Mouse (Mus musculus): Measurements from ENCODE around the gene Slc35f3.

Gene Slc35f3

GRCm38 (mm10) chr8:126405030-126405429 lies 106.7 kb downstream of the Slc35f3 start:
- 54% methylated on average over 4 of the region's 4 CpGs for WGBS

DNA sequence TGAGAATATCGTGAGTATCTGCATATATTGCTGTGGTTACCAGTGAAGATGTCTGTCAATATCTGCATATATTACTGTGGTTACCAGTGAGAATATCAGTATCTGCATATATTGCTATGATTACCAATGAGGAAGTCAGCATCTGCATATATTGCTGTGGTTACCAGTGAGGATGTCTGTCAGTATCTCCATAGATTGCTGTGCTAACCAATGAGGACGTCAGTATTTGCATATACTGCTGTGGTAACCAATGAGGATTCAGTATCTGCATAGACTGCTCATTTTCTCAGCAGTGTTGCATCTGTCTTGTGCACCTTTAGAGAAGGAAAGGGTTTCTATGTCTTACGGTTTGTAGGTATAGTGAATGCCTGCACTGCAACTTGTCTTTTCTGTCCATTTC lies 122.5 kb downstream of the Slc35f3 start:
- WGBS: 76% methylated on average over 3 of the region's 3 CpGs

DNA sequence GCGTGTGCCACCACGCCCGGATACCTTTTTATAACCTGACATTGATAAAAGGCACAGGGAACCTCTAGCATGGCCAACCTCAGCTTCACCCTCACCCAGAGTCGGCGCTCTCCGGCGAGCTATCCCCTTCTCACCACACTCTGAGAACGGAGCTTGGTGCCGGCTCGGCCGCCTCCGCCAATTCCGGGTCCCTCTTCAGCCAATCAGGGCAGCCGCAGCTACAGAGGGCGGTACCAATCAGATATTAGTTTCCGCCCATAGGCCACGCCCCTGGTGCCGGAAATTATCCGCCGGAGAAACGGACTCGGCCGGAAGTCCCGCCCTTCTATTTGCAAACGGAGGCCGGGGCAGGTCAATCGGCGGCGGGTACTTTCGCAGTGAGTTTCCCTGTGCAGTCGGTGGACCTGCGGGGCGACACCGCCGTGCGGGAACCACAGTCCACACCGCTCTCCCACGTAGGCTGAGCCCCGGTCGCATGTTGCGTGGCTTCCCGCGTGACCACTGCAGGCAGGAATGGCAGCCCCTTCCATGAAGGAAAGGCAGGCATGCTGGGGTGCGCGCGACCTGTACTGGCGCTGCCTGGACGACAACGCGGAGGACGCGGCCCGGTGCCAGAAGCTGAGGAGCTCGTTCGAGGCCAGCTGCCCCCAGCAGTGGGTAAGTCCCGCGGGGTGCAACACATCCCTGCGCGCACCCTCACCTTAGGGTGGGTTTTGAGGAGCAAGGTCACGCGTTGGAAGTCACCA lies 124.0 kb downstream of the Slc35f3 start, which contains the start of gene Coa6:
Coa6 (plus strand) TSS at position 342 of the 746 bp plus-strand sequence.
- WGBS: under 1% methylated on average over 61 of the region's 61 CpGs

DNA sequence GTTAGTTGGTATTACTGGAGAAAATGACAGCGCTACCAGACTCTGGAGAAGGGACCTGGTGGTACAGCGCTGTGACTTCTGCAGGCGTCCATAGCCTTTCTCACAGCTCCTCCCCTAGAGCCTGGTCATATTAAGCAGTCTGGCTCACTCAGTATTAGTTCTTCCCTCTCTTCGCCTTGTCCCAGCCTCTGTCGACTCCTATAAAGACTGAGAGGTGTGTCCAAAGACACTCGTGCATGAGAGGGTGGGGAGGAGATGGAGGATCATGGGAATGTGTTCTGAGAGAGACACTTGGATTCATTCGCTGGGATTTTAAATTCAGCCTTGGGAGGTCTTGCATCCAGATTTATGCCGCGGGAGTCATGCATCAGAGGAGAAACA lies 124.6 kb downstream of the Slc35f3 start:
- WGBS: 3% methylated on average over 9 of the region's 9 CpGs

DNA sequence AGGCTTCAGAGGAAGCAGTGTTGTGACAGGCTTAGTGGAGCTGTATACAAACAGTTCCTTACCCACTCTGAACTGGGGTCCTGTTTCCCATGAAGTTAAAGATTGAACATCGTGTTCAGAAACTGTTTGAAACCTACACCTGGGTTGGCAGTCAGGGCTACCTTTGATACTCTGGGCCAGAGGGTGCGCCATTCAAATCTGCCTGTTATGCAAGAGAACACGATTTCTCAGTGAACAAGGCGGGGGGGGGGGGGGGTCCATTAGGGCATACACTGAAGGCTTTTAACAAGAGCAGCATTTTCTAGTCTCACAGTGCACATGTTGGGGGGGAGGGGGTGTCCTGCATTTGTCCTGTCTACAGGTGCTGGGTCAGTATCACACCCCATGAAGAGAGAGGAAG lies 125.8 kb downstream of the Slc35f3 start:
- WGBS: 83% methylated on average over 4 of the region's 4 CpGs

GRCm38 (mm10) chr8:126424946-126425345 lies 126.6 kb downstream of the Slc35f3 start:
- WGBS: 51% methylated on average over 1 of the region's 1 CpGs

DNA sequence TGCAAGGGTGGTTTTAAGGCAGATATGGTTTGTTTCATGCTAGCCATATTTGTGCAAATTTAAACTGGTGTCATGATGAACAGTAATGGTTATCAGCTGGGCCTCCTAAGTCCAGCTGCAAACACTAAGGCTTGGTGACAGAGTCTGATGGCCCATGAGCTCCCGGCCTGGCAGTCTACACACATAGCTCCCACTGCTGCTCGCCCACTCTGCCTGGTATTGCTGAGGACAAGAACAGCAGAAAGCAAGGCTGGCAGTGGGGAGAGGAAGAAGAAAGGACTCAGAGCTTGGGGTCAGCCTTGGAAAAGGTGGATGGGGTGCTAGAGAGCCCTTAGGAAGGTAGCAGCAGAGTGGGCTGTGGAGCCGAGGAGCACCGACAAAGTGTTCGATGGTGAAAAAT lies 131.3 kb downstream of the Slc35f3 start:
- 65% methylated on average over 5 of the region's 5 CpGs for WGBS

DNA sequence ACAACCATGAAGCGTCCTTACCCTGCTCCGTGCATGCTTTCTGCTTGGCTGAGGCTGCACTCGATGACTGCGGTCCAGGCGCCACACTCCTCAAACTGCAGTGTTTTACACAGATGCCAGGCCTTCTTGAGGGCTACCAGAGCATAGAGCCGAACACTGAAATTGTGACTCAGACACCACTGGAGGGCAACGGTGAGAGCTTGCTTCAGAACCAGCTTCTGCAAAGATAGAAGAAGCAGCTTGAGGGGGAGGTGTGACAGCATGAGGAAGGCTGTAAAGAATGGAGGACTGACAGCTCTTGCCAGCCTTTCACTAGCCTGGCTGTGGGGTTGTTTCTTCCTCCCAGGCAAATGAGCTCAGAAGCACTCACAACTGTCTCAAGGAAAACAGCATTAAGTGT lies 135.5 kb downstream of the Slc35f3 start:
- WGBS: 63% methylated on average over 7 of the region's 7 CpGs

GRCm38 (mm10) chr8:126438937-126439336 lies 140.6 kb downstream of the Slc35f3 start:
- 57% methylated on average over 2 of the region's 2 CpGs for WGBS
